Mouse (Mus musculus) fat pad, adult 2 months (tissue): Measurements from ENCODE around the gene Tubd1.

ENCODE experiments used
- DNase-seq: peaks from one replicate; pipeline ENCODE4 v3.0.0-alpha.2; 2011; ENCODE audit warnings: low read depth, low spot score; ENCODE audit errors: extremely low read depth

Gene Tubd1

DNA sequence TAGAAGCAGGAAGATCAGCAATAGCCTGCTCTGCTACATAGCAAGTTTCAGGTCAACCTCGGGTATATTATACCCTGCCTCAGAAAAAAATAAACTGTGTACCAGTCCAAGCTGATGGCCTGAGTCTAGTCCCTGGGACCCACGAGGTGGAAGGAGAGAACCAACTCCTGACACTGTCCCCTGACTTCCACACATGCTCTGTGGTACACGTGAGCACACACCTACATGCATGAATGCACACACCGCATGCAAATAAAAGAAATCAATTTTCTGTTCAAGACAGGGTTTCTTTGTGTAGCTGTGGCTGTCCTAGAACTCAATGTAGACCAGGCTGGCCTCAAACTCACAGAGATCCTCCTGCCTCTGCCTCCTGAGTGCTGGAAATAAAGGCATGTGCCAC is 13.5 kb downstream of the Tubd1 start:
- no peak for DNase-seq

DNA sequence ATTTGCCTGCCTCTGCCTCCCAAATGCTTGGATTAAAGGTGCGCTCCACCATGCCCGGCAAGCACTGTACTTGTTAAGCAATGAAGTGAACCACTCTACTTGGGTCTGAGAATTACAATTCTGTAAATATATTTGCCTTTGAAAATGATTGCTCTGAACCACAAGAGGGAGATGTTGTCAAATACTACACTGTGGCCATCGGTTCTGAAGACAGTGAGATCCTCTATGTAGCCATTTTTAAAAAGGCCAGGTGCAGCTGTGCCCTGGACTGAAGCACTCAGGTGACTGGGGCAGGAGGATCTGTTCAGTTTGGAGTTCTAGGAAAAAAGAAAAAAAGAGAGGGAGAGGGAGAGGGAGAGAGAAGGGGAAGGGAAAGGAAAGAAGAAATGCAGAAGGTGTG is 23.6 kb downstream of the Tubd1 start:
- no peak for DNase-seq

DNA sequence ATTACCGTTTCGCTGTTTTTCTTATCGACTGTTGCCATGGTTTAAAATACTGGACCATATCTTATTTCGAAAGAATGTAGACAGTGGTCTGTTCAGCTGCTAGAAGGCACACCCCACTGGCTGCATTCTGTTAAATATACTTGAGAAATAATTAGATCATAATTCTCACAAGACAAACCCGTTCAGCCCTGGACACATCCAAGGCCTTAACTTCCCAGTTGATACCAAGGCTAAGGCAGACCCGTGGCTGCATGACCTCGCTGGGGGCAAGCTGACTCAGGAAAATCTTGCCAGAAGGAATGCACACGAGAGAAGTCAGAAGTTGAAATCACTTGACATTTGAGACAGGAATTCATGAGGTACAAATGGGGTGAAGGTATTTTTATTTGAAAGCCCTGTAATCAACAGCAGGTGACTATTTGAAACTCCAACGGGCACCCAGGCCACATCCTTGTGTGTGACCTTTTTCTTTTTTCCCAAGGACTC is 25.5 kb downstream of the Tubd1 start:
- DNase-seq = no peak

DNA sequence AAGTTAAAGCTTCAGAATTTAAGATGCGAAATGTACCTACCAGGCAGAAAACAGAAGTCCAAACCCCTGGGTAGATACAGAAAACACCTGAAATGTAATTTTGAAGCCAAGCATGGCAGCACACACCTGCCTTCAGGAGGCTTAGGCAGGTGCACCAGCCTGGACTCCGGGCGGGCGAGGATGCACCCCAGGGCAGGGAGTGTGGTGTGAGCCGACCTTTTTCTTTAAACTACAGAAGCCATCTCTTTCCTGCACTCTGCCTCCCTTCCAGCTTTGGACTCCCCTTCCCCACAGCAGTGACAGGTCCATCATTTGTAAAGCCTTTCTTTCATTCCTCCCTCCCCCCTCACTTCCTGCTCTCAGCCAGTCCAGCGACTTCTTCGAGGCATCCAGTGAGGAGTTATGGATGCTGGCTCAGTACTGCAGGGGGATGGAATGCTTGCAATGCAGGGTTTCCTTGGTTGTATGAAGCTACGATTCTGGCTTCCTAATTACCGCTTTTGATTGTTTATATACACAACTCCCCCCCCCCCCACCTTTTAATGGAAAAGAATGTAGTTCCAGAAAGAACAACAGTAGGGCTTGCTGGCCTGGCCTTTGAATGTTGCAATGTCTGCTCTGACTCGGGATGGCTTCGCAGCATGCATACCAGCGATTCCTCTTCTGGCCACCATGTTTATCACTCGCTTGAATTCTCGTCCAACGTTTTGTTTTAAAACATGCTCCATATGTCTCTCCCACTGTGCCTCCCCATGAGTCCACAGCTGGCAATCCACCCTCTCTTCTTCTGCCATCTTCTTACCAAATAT is 26.5 kb downstream of the Tubd1 start:
- DNase-seq = no peak

DNA sequence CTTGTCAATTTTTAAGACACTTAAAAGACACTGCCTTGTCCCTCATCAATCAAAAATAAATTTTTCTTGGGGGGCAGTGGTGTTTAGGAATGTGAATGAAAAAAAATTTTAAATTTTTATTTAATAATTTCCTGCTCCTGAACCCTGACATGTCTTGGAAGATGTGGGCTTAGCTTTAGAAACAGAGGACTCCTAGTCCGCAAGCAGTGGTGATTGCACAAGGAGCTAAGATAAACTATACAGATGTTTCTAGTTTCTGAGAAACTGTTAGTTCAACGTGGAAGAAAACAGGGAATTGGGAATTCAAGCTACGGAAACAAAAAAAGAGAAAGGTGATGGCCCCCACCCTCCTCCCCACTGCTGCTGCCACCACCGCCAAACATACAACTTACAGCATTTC is 27.1 kb downstream of the Tubd1 start:
- DNase-seq = no peak

DNA sequence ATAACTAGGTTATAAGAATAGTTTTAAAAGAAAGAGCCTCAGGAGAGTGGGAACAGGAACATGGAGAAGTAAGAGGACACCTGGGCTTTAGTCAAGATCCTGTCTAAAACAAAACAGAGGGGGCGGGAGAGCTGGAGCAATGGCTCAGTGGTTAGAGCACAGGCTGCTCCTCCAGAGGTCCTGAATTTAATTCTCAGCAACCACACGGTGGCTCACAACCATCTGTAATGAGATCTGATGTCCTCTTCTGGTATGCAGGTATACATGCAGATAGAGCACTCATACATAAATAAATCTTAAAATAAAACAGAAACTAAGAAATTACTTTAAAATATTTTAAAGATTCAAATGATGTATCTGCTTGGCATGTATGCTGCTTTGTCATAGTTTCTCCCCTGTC is 27.8 kb downstream of the Tubd1 start:
- DNase-seq = no peak

DNA sequence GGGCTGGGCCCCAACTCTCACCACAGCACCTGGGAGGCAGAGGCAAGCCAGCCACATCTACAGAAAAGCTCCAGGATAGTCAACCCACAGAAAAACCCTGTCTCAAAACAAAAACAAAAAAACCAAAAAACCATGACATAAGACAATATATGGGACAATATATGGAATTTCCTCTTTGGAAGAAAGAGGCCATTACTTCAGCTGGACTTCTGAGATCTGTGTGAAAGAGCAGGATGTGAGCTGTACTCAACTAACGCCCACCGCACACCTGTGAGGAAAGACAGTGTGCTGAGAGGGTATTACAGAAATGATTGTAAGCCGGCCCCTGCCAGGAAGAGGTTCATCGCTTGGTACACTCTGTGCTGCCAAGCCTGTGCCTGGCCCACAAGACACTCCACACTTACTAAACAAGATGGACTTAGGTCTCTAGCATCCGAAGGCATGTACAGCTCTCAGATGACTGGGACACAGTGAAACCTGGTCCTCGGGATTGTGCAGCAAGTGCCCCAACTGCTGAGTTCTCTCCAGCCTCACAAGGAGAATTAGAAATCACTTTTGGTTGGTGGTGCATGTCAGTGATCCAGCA is 28.9 kb downstream of the Tubd1 start:
- peak; percentile 96 for DNase-seq

DNA sequence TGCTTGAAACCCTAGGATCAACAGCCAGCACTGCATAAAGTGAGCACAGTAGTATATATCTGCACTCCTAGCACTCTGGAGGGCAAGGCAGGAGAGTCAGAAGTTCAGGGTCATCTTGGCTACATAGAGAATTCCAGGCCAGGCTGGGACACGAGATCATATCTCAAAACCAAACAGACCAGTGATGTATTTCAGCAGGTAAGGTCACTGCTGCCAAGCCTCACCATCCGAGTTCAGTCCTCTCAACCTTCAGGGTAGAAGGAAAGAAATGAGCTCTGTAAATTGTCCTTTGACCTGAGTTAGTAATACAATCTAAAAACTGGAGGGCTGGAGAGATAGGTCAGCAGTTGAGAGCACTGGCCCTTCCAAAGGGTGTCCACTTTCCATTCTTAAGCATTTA is 29.6 kb downstream of the Tubd1 start:
- peak; percentile 74 for DNase-seq

DNA sequence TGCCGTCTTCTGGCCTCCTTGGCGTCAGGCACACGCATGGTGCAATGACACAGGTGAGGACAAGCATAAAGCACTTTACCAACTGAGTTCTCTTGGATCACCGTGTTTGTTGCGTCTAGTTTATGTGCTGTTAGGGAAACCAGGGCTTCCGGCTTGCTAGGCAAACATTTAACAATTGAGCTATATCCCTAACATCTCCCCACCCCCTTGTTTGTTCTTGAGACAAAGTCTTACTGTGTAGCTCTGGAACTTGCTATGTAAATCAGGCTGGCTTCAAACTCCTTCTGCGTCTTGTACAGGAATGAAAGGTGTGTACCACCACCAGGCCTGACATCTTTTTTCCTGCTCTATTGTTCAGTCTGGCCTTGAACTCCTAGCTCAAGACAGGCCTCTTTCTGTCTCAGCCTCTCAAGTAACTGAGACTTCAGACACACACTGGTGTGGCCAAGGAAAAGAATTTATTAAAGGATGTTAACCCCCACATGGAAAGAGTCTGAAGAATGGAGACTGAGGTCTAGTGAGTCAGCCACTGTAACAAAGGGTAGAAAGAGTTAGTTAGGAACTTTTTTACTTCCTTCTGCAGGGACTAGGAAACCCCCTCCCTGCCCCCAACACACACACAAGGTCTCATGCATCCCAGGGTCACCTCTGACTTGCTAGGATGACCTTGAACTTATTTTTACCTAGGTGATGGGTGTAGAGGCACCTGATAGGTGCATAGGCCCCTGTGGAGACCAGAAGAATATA is 31.0 kb downstream of the Tubd1 start:
- DNase-seq = peak; percentile 94

DNA sequence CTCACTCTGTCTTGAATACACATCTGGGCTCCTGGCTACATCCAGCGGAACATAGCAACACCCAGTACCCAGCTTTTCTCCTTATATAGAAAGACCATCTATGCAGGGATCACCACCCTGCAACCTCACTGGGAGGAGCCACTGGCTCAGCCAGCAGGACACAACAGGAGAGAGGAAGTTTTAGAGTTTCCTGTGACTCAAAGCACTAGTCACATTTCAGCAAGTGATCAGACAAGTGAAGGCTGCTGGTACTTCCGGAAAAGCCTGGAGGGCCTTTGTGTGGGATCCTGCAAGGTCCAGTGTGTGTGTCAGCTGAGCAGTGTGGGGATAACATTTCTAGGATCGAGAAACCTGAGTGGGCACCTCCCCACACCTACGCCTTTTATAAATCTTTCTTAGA is 32.4 kb downstream of the Tubd1 start:
- no peak for DNase-seq

DNA sequence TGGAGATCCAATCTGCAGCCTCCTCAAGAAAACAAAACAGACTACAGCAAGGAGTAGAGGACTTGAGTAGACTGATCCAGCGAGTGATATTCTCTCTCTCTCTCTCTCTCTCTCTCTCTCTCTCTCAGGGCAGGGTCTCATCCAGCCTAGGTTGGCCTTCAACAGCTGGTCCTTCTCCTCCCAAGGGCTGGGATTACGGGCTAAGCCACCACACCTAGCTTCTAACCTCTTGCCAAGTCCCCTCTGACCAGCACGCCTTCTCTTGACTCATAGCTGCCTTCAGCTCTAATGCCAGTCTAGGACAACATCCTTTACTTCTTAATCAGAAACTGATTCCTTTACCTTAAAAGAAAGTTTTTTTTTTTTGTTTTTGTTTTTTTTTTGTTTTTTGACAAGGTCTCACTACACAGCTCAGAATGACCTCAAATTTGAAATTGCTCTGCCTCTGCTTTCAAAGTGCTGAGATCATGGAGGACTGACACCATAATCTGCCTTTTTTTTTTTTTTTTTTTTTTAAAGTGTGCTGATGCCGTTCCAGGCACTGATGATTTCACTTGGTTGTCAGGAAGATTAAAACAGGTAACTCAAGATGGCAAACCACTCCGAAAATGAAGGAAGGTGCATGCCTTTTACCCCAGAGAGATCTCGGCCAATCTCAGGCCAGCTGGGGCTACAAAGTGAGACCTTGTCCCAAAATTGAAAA is 33.5 kb downstream of the Tubd1 start:
- no peak for DNase-seq

DNA sequence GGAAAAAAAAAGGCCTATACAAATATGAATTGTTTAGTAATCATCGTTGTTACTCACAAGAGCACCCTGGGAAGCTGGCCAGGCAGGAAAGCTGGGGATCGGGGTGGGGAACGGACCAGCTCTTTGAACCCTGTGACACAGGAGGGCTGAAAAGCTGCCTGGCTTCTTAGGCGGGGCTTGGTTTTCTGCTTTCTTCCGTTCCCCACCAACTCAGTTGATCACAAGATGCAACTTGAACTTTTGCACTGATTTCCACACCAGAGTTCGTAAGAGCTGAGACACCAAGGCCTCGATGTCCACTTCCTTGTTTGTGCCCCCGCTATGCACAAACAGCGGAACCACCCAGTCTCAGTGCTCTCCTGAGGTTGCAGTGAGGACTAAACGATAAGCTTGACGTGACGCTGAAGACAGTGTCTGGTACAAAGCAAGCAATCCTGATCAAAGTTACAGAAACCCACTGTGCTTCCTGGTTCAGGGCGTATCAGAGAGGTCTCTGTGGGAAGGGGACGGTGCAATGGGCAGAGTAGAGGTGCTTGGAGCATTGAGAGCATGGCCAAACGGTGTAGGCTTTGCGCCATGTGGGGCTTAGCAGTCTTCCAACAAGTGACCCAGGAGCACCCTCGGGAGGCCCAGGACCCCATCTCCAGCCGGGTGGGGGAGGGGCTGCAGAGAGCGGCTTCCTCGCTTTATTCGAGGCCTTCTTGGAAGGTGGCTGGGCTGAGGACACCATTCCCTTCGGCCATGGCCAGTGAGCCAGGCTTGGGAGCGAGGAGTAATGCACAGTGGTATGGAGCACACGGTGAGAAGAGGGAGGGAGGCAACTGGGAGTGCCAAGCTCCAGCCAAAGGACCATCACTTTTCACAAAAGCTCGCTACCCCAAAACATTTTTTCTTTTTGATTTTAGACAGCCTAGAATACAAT is 34.3 kb downstream of the Tubd1 start:
- DNase-seq = no peak

DNA sequence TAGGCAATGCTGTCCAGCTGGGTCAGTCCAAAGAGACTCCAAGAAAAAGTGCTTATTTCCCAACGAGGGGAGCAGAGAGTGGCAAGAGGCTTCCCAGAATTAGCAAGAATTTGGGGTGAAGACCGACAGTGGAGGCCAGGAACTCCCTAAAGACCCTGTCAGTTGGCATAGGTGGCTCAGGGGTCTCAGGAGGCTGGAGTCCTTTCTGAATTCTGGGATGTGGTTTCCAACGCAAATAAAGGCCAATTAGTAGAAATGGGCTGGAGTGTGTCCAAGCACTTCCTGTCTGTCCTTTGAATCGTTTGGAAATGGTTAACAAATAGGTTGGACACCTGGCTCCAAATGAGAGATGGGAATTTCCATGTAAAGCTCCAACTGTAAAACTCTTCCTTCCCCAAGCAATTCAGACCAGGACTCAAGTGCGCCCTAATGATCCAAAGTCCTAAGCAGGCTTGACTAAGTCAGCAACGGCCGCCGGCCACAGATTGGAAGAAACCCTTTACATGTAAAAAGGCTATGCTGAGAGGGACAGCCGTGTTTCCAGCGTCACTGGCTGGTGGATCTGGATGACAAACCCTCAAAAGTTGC is 35.0 kb downstream of the Tubd1 start:
- DNase-seq = no peak

DNA sequence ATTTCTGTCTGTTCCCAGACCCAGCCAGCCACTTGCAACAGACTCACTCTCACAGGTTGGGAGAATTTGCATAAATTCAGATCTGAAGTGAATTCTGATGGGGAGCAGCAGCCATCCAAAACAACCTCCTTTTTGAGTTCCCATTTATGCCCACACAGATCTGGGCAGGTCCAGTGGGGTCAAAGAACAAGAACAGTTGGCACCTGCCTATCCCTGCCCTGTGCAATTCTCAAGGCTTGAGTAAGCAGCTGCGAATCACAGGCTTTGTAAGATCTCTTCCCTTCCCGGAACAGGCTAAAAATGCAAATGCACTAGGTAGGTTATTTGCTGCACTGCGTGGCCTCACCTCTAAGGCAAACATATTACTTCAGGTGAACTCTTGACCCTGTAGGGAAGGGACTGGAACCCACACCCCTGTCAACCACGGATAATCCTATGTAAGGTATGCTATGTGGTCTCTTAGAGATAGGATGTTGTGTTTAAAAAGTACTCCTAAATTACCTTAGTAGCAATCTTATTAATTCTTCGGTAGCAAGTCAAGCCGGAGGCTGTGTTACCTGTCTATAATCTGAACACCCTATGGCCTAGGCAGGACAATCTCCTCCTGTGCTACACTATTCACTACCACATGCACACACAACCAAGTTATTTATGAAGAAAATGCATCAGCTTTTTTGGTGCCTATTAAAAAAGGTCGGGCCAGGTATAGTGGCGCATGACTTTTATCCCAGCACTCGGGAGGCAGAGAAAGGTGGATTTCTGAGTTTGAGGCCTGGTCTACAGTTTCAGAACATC is 35.7 kb downstream of the Tubd1 start:
- peak; percentile 88 for DNase-seq

DNA sequence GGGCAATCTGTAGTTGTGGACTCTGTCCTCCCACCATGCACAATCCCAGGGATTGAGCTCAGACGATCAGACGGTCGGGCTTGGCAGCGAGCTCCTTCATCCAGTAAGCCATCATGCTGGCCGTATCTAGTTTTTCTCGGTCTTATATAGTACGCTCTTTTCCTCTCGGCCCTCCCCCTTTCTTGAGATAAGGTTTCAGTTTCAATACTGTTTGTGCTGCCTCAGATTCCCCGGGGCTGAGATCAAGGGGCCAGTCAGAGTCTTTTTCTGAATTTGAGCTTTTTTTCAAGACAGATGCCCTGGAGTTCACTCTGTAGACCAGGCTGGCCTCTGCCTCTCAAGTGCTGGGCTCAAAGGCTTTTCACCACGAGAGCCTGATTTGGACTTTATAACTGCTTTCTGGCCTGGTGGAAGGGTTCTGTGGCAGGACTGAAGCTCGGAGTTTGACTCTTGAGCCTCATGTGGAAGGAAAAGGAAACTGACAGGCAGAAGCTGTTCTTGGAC is 36.5 kb downstream of the Tubd1 start:
- no peak for DNase-seq

DNA sequence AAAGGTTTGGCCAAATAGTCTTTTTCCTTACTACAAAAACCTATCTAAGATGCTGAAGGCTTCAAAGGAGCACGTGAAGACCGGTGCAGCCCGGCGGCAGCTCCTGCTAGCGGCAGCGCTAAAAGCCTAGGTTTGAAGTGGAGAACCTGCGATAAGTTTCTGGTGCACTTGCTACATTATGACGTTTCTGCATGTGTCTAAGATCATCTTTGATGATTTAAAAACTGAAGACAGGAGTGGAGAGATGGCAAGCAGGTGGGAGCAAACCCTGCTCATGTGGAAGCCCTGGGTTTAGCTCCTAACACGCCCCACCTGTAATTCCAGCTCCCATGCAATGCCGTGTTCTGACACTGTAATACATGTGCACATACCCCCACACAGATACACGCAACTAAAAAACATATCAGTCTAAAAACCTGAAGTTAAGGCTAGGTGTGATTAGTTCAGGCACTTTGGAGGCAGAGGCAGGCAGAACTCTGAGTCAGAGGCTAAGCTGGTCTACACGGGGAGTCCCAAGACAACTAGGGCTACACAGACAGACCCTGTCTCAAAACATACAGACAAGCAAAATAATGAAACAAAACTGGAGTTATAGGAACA is 37.3 kb downstream of the Tubd1 start:
- no peak for DNase-seq

DNA sequence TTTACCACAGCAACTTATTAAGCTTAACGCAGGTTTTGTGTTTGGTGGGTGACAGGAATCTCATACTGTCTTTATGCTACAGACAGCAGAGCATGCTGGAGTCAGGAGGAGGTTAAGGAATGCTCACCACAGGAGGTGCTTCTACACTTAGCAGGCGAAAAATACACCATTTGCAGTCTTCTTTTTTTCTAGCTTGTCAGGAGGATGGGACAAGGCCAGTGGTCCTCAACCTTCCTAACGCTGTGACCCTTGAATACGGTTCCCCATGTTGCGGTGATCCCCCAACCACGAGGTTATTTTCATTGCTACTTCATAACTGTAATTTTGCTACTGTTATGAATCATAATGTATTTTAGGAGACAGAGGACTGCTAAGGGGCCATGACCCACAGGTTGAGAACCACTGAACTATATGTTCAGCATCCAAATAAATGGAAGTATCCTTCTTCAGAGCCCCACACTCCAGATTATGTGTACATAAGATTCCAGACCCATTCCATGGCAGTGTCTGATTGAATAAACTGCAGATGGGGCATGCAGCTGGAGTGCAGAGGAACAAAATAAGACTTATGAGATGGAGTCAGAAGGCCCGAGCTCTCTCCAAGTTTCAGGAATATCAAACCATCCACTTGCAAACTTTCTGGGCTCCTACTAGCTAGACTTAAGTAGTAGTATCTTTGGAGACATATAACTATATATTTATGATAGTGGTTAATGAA is 37.9 kb downstream of the Tubd1 start:
- DNase-seq = no peak

DNA sequence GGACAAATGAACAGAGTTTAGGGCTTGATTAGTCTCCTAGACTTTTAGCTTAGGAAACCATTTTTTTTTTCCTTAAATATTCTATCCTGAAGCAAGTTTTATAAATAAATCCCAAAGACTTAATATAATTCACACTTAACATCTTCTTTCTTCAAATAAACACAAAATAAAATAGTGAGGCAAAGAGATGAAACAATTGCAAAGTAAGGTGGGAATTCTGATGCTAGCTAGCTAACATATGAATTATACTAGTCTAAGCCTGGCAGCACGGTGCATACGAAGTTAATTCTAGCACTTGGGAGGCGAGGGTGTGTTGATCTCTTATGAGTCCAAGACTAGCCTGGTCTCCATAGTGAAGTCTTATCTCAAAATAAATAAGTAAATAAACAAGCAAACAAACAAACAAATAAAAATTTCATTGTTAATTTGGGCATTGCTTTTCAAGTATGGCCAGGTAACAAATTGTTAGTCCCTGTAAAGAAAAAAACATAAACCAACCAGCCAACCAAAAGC is 38.6 kb downstream of the Tubd1 start:
- DNase-seq = no peak
